Mouse (Mus musculus) brain, embryonic 18.5 days (tissue): Measurements from ENCODE around the gene Prune2.

Experiments
- DNase-seq: peaks from one replicate; pipeline ENCODE4 v3.0.0-alpha.2; 2012; ENCODE audit warnings: low read depth, low spot score

Prune2 gene

GRCm38 (mm10) chr19:17194730-17195129, 238.8 kb downstream of the Prune2 start:
- DNase-seq: no peak

- DNase-seq: no peak
These were observed 243.1 kb downstream of the Prune2 start for GRCm38 (mm10) chr19:17199059-17199458.

- DNase-seq: no peak
These were observed 251.2 kb downstream of the Prune2 start for GRCm38 (mm10) chr19:17207141-17207540.

- DNase-seq: no peak
These were observed 254.6 kb downstream of the Prune2 start for GRCm38 (mm10) chr19:17210541-17210940.

- DNase-seq: no peak
These were observed 259.1 kb downstream of the Prune2 start for GRCm38 (mm10) chr19:17214896-17215520.

- no peak for DNase-seq
These were observed 262.3 kb downstream of the Prune2 start for GRCm38 (mm10) chr19:17218195-17218594.

GRCm38 (mm10) chr19:17223801-17224200, 267.9 kb downstream of the Prune2 start:
- DNase-seq: no peak

- no peak for DNase-seq
These were observed 269.7 kb downstream of the Prune2 start for GRCm38 (mm10) chr19:17225570-17226083.

- no peak for DNase-seq
These were observed 270.2 kb downstream of the Prune2 start for GRCm38 (mm10) chr19:17226096-17226495.

- no peak for DNase-seq
These were observed 274.1 kb downstream of the Prune2 start for GRCm38 (mm10) chr19:17230013-17230412.

- DNase-seq: no peak
These were observed 282.6 kb downstream of the Prune2 start for GRCm38 (mm10) chr19:17238471-17238870.

GRCm38 (mm10) chr19:17240170-17241077, 284.5 kb downstream of the Prune2 start:
- DNase-seq: no peak

GRCm38 (mm10) chr19:17241206-17241605, 285.3 kb downstream of the Prune2 start:
- no peak for DNase-seq

GRCm38 (mm10) chr19:17242962-17243361, 287.0 kb downstream of the Prune2 start:
- DNase-seq: no peak

GRCm38 (mm10) chr19:17244544-17244943, 288.6 kb downstream of the Prune2 start:
- DNase-seq: no peak

GRCm38 (mm10) chr19:17247352-17247925, 291.5 kb downstream of the Prune2 start:
- no peak for DNase-seq

GRCm38 (mm10) chr19:17249691-17250090, 293.8 kb downstream of the Prune2 start:
- DNase-seq: no peak

GRCm38 (mm10) chr19:17250801-17251200, 294.9 kb downstream of the Prune2 start:
- no peak for DNase-seq

GRCm38 (mm10) chr19:17251453-17251852, 295.5 kb downstream of the Prune2 start:
- no peak for DNase-seq

GRCm38 (mm10) chr19:17252845-17253244, 296.9 kb downstream of the Prune2 start:
- DNase-seq: no peak

GRCm38 (mm10) chr19:17255511-17255910, 299.6 kb downstream of the Prune2 start:
- no peak for DNase-seq

- DNase-seq: no peak
These were observed 300.5 kb downstream of the Prune2 start for GRCm38 (mm10) chr19:17256388-17256787.
